Mouse (Mus musculus) ES-Bruce4 (cell line): ENCODE measurements around the gene Magi1. TPM values are rescaled to one million over a fixed set of nuclear protein-coding genes. Genes with fewer than 3 reads are reported as not detected.

Experiments
- H3K27ac ChIP-seq: 2 replicates; pipeline ENCODE4 v1.5.1; 2012; ENCODE audit warnings: low read length, inconsistent platforms; ENCODE audit not compliant: insufficient read depth
- H3K27me3 ChIP-seq: 2 replicates; pipeline ENCODE4 v1.6.1; 2012; ENCODE audit warnings: mild to moderate bottlenecking, low read length, inconsistent platforms; ENCODE audit not compliant: control insufficient read depth, poor library complexity, insufficient read depth, severe bottlenecking
- H3K36me3 ChIP-seq: 2 replicates; pipeline ENCODE4 v1.6.1; 2012; ENCODE audit warnings: inconsistent platforms, mild to moderate bottlenecking, low read length, moderate library complexity; ENCODE audit not compliant: control insufficient read depth, poor library complexity, insufficient read depth, severe bottlenecking
- H3K4me1 ChIP-seq: one replicate; pipeline ENCODE4 v1.8.1; 2011; ENCODE audit warnings: low read length; ENCODE audit not compliant: control insufficient read depth, insufficient read depth
- H3K4me3 ChIP-seq: 2 replicates; pipeline ENCODE4 v1.5.1; 2011; ENCODE audit warnings: low read depth, mild to moderate bottlenecking, low read length
- H3K9ac ChIP-seq: 2 replicates; pipeline ENCODE4 v1.6.1; 2012; ENCODE audit warnings: low read depth, mild to moderate bottlenecking, inconsistent platforms; ENCODE audit not compliant: poor library complexity, severe bottlenecking
- H3K9me3 ChIP-seq: replicated peaks from 2 replicates; pipeline ENCODE4 v1.6.1; 2012; ENCODE audit warnings: mild to moderate bottlenecking, low read length, inconsistent platforms; ENCODE audit not compliant: control insufficient read depth, poor library complexity, insufficient read depth, severe bottlenecking
- CTCF ChIP-seq: IDR thresholded peaks from one replicate; pipeline ENCODE4 v1.8.1; 2011; ENCODE audit warnings: low read depth, low read length
- EP300 ChIP-seq: IDR thresholded peaks from 2 replicates; pipeline ENCODE4 v1.6.1; 2011; ENCODE audit warnings: low read depth, low read length; ENCODE audit not compliant: insufficient read depth
- POLR2A ChIP-seq: IDR thresholded peaks from one replicate; pipeline ENCODE4 v1.8.1; 2011; ENCODE audit warnings: low read length; ENCODE audit not compliant: insufficient read depth
- polyA plus RNA-seq: library from polyadenylated mRNA; stranded (reverse); fragments of >200 nt; gene quantifications from 2 replicates; pipeline ENCODE4 v1.2.4, GENCODE M21; 2011; ENCODE audit warnings: low read depth; ENCODE audit not compliant: missing spikeins, insufficient read depth, insufficient read length

Magi1 gene
- polyA plus RNA-seq, 1 experiment = 22.4 TPM

- Histone ChIP-seq H3K36me3 (no peaks in the 10 kb centered on the region), H3K4me1 (no peaks in the 10 kb centered on the region), H3K9ac (no peak overlapping the region), H3K4me3 (no peak overlapping the region), H3K27ac (no peak overlapping the region), H3K27me3 (no peaks in the 10 kb centered on the region), H3K9me3 (no peaks in the 10 kb centered on the region)
- TF ChIP-seq POLR2A = no peak
- no peak for TF ChIP-seq CTCF
- no peak for TF ChIP-seq EP300
Observed at GRCm38 (mm10) chr6:94165951-94166350, 117.8 kb downstream of the Magi1 start.

DNA sequence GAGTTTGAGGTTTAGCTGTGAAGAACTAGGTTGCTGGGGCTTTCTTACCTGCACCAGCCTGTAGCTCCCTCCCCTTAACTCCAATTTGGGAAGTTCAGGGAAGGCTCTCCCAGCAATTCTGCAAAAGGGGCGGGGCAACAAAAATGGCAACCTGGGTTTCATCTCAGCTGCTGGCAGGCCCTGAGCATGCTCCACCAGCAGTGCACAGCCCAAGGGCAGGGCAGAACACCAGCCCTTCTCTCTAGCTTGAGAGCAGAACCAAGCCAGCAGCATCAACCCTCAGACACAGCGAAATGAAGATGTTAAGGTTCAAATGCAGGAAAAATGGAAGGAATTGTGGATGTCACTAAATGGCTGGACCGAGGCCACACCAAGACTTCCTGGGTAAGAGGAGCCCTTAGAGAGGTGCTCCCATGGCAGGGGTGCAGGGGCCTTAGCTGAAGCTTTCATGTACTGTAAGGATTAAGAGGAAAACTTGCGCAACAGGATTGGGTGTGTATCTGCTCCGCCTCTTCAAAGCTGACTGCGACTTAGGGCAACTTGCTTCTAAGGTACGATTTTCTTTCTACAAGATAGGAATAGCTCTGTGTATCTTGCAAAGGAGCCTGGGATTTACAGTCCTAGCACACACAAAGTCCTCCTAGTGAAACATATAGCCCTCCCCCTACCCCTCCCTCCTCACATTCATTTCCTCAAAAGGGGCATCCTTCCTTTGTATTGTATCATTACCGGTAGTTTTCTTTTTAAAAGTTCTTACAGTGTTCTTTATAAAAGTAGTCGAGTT is 118.8 kb downstream of the Magi1 start:
- no peak overlapping the region for H3K4me3 ChIP-seq
- no peak overlapping the region for H3K27ac ChIP-seq
- no peaks in the 10 kb centered on the region for H3K9me3 ChIP-seq
- H3K9ac ChIP-seq = no peak overlapping the region
- H3K36me3 ChIP-seq = no peaks in the 10 kb centered on the region
- no peaks in the 10 kb centered on the region for H3K27me3 ChIP-seq
- no peaks in the 10 kb centered on the region for H3K4me1 ChIP-seq
- TF ChIP-seq CTCF (no peak), POLR2A (no peak), EP300 (no peak)

DNA sequence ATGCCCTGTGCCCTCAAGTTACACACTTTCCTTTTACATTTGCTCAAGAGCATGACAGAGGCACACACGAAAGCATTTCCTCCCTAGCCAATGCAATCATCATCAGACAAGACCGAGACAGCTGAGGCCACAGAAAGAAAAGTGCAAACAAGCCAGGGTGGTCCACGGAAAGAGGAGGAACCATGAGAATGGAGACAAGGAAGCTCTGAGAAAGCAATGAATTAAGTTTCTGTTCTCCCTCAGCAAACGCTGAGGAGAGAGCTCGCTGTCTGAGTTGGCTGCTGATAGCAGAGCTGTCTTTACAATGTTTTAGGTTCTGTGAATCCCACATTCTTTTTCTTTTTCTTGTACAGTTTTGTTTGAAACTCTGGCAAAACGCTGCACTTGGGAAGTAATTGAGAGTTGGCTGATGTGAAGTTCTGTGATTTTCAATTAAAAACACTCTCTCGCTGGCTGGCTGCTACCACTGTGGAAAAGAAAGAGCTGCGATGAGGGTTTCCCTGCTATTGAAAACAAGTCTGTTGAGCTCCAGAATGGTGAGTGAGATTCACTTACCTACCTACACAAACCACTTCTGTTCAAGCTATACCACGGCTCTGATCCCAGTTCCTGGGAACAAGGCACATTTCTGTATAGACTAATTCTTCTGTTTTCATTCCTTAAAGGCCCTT is 120.3 kb downstream of the Magi1 start:
- Histone ChIP-seq H3K27me3 (no peaks in the 10 kb centered on the region), H3K9ac (no peak overlapping the region), H3K4me1 (no peaks in the 10 kb centered on the region), H3K27ac (no peak overlapping the region), H3K4me3 (no peak overlapping the region), H3K36me3 (no peaks in the 10 kb centered on the region), H3K9me3 (no peaks in the 10 kb centered on the region)
- TF ChIP-seq CTCF (no peak), EP300 (no peak), POLR2A (no peak)

- Histone ChIP-seq H3K9ac (no peak overlapping the region), H3K27ac (no peak overlapping the region), H3K36me3 (no peaks in the 10 kb centered on the region), H3K4me3 (no peak overlapping the region), H3K9me3 (no peaks in the 10 kb centered on the region), H3K4me1 (no peaks in the 10 kb centered on the region), H3K27me3 (no peaks in the 10 kb centered on the region)
- TF ChIP-seq CTCF (no peak), POLR2A (no peak)
Observed at GRCm38 (mm10) chr6:94162918-94163317, 120.8 kb downstream of the Magi1 start.

DNA sequence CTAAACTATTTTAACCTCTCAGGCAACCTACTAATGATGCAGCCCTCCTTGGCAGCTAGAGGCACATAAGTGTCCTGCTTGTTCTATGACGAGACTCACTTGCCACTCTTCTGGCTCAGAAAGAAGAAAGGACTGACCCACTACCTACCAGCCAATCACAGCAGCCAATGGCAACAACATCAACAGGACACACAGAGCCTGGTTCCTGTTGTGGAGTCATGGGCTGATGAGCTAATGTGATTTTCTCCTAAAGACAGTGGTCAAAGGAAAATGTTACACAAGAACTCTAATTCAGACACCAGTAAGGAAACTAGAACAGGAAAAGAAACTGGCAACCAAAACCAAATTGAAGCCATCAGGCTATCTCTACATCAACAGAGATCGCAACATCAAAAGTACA is 124.5 kb downstream of the Magi1 start:
- no peaks in the 10 kb centered on the region for H3K4me1 ChIP-seq
- H3K27ac ChIP-seq = no peak overlapping the region
- no peak overlapping the region for H3K9ac ChIP-seq
- no peaks in the 10 kb centered on the region for H3K9me3 ChIP-seq
- no peak overlapping the region for H3K4me3 ChIP-seq
- H3K36me3 ChIP-seq = no peaks in the 10 kb centered on the region
- TF ChIP-seq CTCF (no peak), EP300 (no peak), POLR2A (no peak)
- H3K27me3 ChIP-seq = no peaks in the 10 kb centered on the region

- Histone ChIP-seq H3K27me3 (no peaks in the 10 kb centered on the region), H3K4me3 (no peak overlapping the region), H3K9ac (no peak overlapping the region), H3K27ac (no peak overlapping the region), H3K36me3 (no peaks in the 10 kb centered on the region), H3K9me3 (no peaks in the 10 kb centered on the region), H3K4me1 (no peaks in the 10 kb centered on the region)
- TF ChIP-seq POLR2A (no peak), EP300 (no peak), CTCF (no peak)
Observed at GRCm38 (mm10) chr6:94158119-94158848, 125.4 kb downstream of the Magi1 start.
